Mouse (Mus musculus) olfactory bulb, adult 2 months (tissue): ENCODE results near the gene Spp2.

Experiments
- CTCF ChIP-seq: fragments of 200-500 bp; IDR thresholded peaks from 2 replicates; pipeline ENCODE4 v1.5.1; 2012; ENCODE audit warnings: low read depth, mild to moderate bottlenecking, low read length, moderate library complexity; ENCODE audit not compliant: insufficient read depth
- POLR2A ChIP-seq: fragments of 200-500 bp; IDR thresholded peaks from 2 replicates; pipeline ENCODE4 v1.6.1; 2012; ENCODE audit warnings: mild to moderate bottlenecking, low read depth, low read length, moderate library complexity; ENCODE audit not compliant: insufficient read depth

GRCm38 (mm10) chr1:88366881-88367644 lies 39.7 kb upstream of the Spp2 start:
- TF ChIP-seq CTCF, result no peak
- no peak for TF ChIP-seq POLR2A
